Mouse (Mus musculus): ENCODE measurements at regions not wholly inside any gene's neighbourhood (a gene's known extent, or its start where the extent isn't known, plus 50 kb on each side); places are given as distances from the start of the nearest gene placed in this dataset.
A peak's percentile ranks its signal among the peaks of the same experiment; 100 is the strongest.

DNA sequence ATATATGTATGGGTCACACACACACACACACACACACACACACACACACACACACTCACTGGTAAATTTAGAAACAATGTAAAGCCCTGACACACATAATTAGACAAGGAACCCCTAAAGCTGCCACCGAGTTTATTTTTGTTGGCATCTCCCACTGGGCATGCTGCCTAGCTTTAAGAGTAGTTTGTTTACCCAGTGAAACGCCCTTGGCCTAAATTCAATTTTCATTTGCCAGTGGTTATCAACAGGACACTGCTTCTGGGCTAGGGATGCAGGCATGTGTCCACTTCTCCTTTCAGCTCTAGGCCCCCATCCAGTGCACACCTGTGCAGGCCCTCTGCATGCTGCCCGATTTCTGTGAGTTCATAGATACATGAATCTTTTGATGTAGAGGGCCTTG is 73.7 kb upstream of the 1110032F04Rik start:
- peak; percentile 49 for DNase-seq

DNA sequence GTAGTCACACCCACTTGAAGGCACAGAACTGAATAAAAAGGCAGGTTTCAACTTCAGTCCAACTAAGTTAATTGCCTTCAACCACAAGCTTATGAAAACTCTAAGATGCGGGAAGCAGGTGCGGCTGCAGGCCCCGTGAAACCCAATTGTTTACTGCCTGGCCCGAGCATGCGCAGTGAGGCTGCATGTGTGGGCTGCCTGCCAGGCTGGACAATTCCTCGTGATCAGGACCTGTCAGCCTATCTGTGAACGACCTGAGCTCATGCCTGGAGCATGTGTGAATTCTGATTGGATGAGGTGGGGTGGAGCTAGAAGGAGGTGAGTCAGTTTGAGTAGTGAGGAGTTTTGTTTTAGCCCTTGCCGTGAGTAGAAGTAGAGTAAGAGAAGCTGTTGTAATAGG is 71.0 kb upstream of the 1110032F04Rik start:
- peak; percentile 17 for DNase-seq

DNA sequence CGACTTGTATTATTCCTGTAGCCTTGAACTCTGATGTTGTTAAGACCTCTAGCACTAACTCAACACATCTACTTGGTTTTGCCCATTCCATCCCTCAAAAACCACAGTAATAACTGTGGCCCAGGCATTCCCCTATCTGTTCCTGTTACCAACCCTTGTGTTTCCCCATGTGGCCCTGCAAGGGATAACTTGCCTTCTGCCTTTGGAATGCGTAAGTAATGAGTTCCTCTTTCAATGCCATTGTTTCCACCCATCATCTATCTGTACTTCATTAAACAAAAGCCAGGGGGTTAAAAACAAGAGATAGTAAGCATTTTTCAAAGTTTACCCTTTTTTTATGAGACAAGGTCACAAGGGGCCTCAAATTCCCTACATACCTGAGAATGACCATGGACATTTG is 60.5 kb upstream of the 1110032F04Rik start:
- no peak for DNase-seq

DNA sequence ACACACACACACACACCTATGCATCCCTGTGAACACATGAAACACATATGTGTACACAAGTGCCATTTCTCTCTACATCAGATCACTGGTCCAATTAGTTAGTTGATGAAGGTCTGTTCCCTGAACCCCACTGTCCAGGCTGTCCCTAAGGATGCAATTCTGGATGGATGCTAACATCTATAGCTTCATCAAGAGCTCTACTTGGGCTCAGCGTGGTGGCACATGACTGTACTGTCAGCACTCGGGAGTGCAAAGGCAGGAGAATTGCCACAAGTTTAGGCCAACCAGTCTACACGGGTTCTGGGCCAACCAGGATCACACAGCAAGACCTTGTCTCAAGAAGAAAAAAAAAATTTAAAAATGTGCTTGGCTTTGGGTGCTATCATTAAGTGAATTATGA is 55.9 kb upstream of the 1110032F04Rik start:
- DNase-seq: no peak

DNA sequence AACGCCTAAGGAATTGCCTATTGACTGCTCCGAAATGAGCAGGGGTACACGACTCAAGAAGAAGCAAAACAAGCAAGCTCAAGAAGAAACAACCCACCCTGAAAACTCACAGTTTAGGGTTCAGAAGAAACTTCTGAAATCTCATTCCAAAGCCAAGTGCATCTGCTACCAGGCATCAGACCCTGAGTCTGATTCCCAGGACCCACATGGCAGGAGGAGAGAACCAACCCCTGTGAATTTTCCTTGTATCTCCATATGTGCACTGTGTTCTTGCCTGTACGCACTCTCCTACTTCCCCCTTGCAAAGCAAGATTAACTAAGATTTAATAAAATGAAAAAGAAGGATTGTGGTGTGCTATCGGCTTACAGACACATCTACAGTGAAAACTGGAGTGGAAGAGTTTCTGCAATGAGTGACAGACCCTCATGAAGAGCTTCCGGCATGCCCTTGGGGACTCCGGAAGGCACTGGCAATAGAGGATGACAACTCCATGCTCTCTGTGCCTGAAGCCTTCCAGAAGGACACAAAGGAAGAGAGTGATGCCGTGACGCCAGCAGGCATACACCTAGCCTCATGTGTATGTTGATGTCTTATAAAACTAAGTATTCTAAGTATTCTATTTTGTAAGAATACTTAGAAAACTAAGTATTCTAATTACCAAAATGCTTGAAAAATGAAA is 55.2 kb upstream of the 1110032F04Rik start:
- no peak for DNase-seq

DNA sequence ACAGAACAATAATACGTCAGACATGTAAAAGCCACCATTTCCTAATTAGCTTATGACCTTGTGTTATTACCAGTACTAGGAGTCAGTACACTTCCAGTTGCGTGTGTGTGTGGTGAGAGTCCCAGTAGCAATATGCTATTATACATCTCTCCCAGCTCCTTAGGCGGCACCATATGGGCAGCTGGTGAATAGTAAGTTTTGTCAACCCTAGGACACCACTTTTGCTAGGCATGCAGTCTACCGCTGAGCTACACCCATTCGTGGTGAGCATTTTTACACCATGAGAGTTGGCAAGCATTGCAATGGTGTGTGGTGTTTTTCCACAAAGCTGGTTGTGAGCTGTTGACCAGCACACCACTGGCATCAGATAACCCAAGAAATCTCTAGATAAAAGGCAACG is 53.8 kb upstream of the 1110032F04Rik start:
- no peak for DNase-seq

DNA sequence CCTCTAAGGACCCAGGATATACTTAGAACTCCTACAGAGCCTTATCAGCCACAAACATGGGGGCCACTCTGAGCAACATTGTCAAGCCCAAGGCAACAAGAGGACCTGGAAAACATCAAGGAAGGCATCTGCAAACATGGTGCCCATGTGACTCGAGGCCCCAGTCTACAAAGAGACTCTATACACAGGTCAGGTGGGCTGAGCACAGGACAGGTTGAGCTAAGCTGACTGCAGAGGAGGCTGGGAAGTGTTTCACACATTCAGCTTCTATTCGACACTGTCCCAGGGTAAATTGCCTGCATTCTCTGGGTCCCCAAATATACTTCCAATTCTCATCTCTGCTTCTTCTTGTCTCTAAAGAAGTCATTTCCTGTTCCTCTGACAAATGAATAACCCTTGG is 52.1 kb upstream of the 1110032F04Rik start:
- no peak for DNase-seq
